Mouse (Mus musculus) E14TG2a.4 (cell line): ENCODE data around the gene Tex30.
"Not testable (repeated sequence)": the region's sequence is repeated elsewhere in the genome, so short reads cannot be mapped to it uniquely, and the experiment has no call there.

ENCODE experiments used
- H3K27me3 ChIP-seq: 2 replicates; pipeline ENCODE4 v1.6.1; 2014; ENCODE audit warnings: low read length, control low read depth; ENCODE audit not compliant: insufficient read depth
- H3K36me3 ChIP-seq: 2 replicates; pipeline ENCODE4 v1.6.1; 2014; ENCODE audit warnings: low read length, control low read depth; ENCODE audit not compliant: insufficient read depth
- H3K4me1 ChIP-seq: replicated peaks from 2 replicates; pipeline ENCODE4 v1.6.1; 2014; ENCODE audit warnings: low read depth, low read length, control low read depth
- H3K4me3 ChIP-seq: replicated peaks from 2 replicates; pipeline ENCODE4 v1.5.1; 2014; ENCODE audit warnings: mild to moderate bottlenecking, low read length
- H3K9me3 ChIP-seq: 2 replicates; pipeline ENCODE4 v1.6.1; 2014; ENCODE audit warnings: low read length, control low read depth
- CTCF ChIP-seq: conservative IDR thresholded peaks from 2 replicates; pipeline ENCODE4 v1.5.1; 2014; ENCODE audit warnings: low read length
- NANOG ChIP-seq: IDR thresholded peaks from 2 replicates; pipeline ENCODE4 v1.6.1; 2014; ENCODE audit warnings: borderline replicate concordance, low read length, mixed read lengths
- POU5F1 ChIP-seq: IDR thresholded peaks from 2 replicates; pipeline ENCODE4 v1.6.1; 2014; ENCODE audit warnings: low read length, borderline replicate concordance

The Tex30 gene

GRCm38 (mm10) chr1:44061836-44062235 lies 40.4 kb downstream of the Tex30 start, which contains the start of gene Gm8251:
Gm8251 (minus strand) TSS chr1:44061936.
- H3K27me3 ChIP-seq = no peaks in the 10 kb centered on the region
- no peak for TF ChIP-seq NANOG
- no peak for TF ChIP-seq POU5F1
- no peak for TF ChIP-seq CTCF
- no peaks in the 10 kb centered on the region for H3K4me1 ChIP-seq
- no peak within 1 kb of the TSS for H3K4me3 ChIP-seq
- H3K36me3 ChIP-seq = no peaks in the 10 kb centered on the region
- no peaks in the 10 kb centered on the region for H3K9me3 ChIP-seq

GRCm38 (mm10) chr1:44057805-44058204 lies 44.4 kb downstream of the Tex30 start:
- Histone ChIP-seq H3K36me3 (no peaks in the 10 kb centered on the region), H3K4me1 (no peaks in the 10 kb centered on the region), H3K9me3 (no peaks in the 10 kb centered on the region), H3K4me3 (no peak overlapping the region), H3K27me3 (no peaks in the 10 kb centered on the region)
- TF ChIP-seq CTCF (no peak), POU5F1 (no peak), NANOG (no peak)

- TF ChIP-seq POU5F1 = no peak
- TF ChIP-seq NANOG = no peak
- no peak for TF ChIP-seq CTCF
- H3K9me3 ChIP-seq = no peaks in the 10 kb centered on the region
Measured at GRCm38 (mm10) chr1:44046556-44046955, 55.7 kb downstream of the Tex30 start.

GRCm38 (mm10) chr1:44045689-44046088 lies 56.6 kb downstream of the Tex30 start:
- H3K4me3 ChIP-seq, H3K27me3 ChIP-seq, H3K36me3 ChIP-seq, H3K9me3 ChIP-seq, H3K4me1 ChIP-seq: not testable (repeated sequence)

More at GRCm38 (mm10) chr1:44046556-44046955, 55.7 kb downstream of the Tex30 start:
- H3K4me3 ChIP-seq = no peak overlapping the region
- H3K36me3 ChIP-seq = no peaks in the 10 kb centered on the region
- 0 out of 2 replicates have a peak, but pooled peaks cover 3% of the 10 kb centered on the region for H3K27me3 ChIP-seq
- peaks cover 8% of the 10 kb centered on the region for H3K4me1 ChIP-seq

- peaks cover 10% of the 10 kb centered on the region; the same call in 1 of the 2 replicates for H3K27me3 ChIP-seq
- no peaks in the 10 kb centered on the region for H3K9me3 ChIP-seq
- TF ChIP-seq NANOG (no peak), POU5F1 (no peak), CTCF (no peak)
- H3K4me1 ChIP-seq = peaks cover 8% of the 10 kb centered on the region
- H3K4me3 ChIP-seq = peak overlapping the region; percentile 59; the same call in 1 of the 2 replicates
- no peaks in the 10 kb centered on the region for H3K36me3 ChIP-seq
Measured at GRCm38 (mm10) chr1:44042555-44042915, 59.7 kb downstream of the Tex30 start.

- Histone ChIP-seq H3K36me3 (no peaks in the 10 kb centered on the region), H3K4me1 (peaks cover 8% of the 10 kb centered on the region), H3K27me3 (peaks cover 10% of the 10 kb centered on the region; the same call in 1 of the 2 replicates), H3K9me3 (no peaks in the 10 kb centered on the region), H3K4me3 (peak overlapping the region; percentile 59)
- TF ChIP-seq CTCF = peak; percentile 74
- no peak for TF ChIP-seq POU5F1
Measured at GRCm38 (mm10) chr1:44041797-44042554, 60.3 kb downstream of the Tex30 start.
